Mouse (Mus musculus) spleen, adult 2 months (tissue): ENCODE measurements around the gene Paip2b. TPM values are rescaled to one million over a fixed set of nuclear protein-coding genes. Genes with fewer than 3 reads are reported as not detected.

Experiments used
- DNase-seq, 2 experiments: peaks; one replicate each; pipeline versions ENCODE4 v3.0.0 to v3.0.0-alpha.2; 2012 to 2021; ENCODE audit warnings: low spot score in 2 of 2, low read depth in 1 of 2
- H3K27ac ChIP-seq: fragments of 200-500 bp; 2 replicates; pipeline ENCODE4 v1.5.1; 2012; ENCODE audit warnings: low read length, inconsistent platforms; ENCODE audit not compliant: insufficient read depth
- H3K27me3 ChIP-seq: fragments of 200-500 bp; 2 replicates; pipeline ENCODE4 v1.6.1; 2012; ENCODE audit warnings: mild to moderate bottlenecking, moderate library complexity, low read length, inconsistent platforms; ENCODE audit not compliant: control insufficient read depth, insufficient read depth
- H3K36me3 ChIP-seq: fragments of 200-500 bp; 2 replicates; pipeline ENCODE4 v1.6.1; 2012; ENCODE audit warnings: mild to moderate bottlenecking, low read length, inconsistent platforms; ENCODE audit not compliant: control insufficient read depth, insufficient read depth
- H3K4me1 ChIP-seq: fragments of 200-500 bp; 2 replicates; pipeline ENCODE4 v1.6.1; 2011; ENCODE audit warnings: inconsistent platforms; ENCODE audit not compliant: control insufficient read depth, insufficient read depth, insufficient read length
- H3K4me3 ChIP-seq: fragments of 200-500 bp; 2 replicates; pipeline ENCODE4 v1.5.1; 2011; ENCODE audit warnings: mild to moderate bottlenecking, inconsistent platforms; ENCODE audit not compliant: insufficient read depth, insufficient read length; ENCODE audit errors: extremely low read depth
- CTCF ChIP-seq: fragments of 200-500 bp; IDR thresholded peaks from 2 replicates; pipeline ENCODE4 v1.5.1; 2011; ENCODE audit warnings: mild to moderate bottlenecking, inconsistent platforms; ENCODE audit not compliant: insufficient read depth, insufficient read length, insufficient replicate concordance; ENCODE audit errors: extremely low read depth
- POLR2A ChIP-seq: fragments of 200-500 bp; IDR thresholded peaks from 2 replicates; pipeline ENCODE4 v1.6.1; 2011; ENCODE audit warnings: low read depth, low read length, inconsistent platforms
- WGBS: fragments of 180-500 bp; shearing (Covaris S2); methylation state at CpG from one replicate; pipeline ENCODE4 v1.1.7; 2018; 5-methylcytosine and 5-hydroxymethylcytosine counted together
- polyA plus RNA-seq: library from polyadenylated mRNA; depleted of rRNA; stranded (reverse); fragments of >200 nt; gene quantifications from 2 replicates; pipeline ENCODE4 v1.2.3, GENCODE M21; 2012; rRNA removed

Paip2b gene
- polyA plus RNA-seq, 1 experiment = 6.1 TPM

DNA sequence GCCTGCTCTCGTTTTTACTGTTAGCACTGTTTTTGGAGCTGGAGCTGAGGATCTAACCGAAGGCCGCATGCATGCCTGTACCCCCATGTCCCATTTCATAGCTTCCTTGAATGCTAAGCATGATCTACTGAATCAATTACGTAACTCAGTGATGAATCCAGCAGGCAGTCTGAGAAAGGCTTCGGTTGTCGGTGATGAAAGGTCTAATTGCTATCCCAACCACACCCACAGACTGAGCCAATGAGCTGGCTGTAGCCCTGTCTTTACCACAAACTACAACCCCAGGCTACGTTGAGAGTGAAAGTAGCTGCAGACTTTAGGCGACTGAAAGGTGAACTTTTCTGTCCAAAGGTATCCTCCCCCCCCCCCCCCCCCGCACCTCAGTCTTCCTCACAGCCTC, 57.4 kb downstream of the Paip2b start:
- TF ChIP-seq POLR2A = no peak
- no peak for TF ChIP-seq CTCF
- peaks cover 2% of the 10 kb centered on the region; the same call in 1 of the 2 replicates for H3K4me1 ChIP-seq
- H3K36me3 ChIP-seq = peaks cover 14% of the 10 kb centered on the region
- 65% methylated on average over 9 of the region's 9 CpGs for WGBS
- H3K27ac ChIP-seq = no peak overlapping the region
- DNase-seq = no peak
- no peaks in the 10 kb centered on the region for H3K27me3 ChIP-seq
- H3K4me3 ChIP-seq = no peak overlapping the region

DNA sequence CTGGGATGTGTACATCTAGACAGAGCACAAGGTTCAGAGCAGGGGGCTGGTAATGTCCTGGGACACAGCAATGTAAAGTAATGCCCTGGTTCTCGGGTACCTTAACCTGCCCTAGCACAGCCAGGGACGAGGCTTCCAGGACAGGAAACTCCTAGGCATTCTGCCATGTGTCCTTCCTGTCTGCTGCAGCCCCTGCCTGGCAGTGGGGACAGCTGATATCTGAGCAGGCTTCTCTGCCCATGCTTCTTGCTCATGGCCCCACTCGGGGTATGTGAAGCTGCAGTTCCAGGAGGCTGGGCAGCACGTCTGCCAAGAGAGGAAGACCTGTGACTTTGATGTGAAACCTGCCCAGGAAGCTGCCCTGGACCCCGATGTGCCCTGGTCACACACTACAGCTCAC, 63.1 kb downstream of the Paip2b start:
- peaks cover 15% of the 10 kb centered on the region for H3K36me3 ChIP-seq
- TF ChIP-seq CTCF = no peak
- TF ChIP-seq POLR2A = no peak
- DNase-seq = no peak
- H3K27ac ChIP-seq = no peak overlapping the region
- no peaks in the 10 kb centered on the region for H3K4me1 ChIP-seq
- no peak overlapping the region for H3K4me3 ChIP-seq
- no peaks in the 10 kb centered on the region for H3K27me3 ChIP-seq
- WGBS = 64% methylated on average over 5 of the region's 5 CpGs

DNA sequence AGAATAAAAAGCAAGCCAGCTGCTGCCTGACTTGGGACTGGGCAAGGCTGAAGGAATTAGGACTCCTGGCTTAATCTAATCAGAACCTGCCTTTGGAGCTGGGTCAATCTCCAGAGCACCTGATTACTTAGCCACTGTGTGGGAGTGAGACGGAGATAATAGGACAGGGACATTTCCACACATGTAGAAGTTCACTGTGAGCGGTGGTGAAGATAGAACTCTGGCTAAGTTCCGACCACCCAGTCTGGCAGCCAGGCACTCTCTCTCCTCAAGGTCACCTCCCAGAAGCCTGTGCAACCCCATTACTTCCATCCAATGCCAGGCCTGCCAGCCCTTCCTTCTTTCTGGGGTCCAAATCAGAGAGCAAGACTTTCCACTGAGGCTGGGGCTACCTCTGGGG, 64.6 kb downstream of the Paip2b start:
- no peak for DNase-seq
- no peak overlapping the region for H3K4me3 ChIP-seq
- no peaks in the 10 kb centered on the region for H3K27me3 ChIP-seq
- no peak overlapping the region for H3K27ac ChIP-seq
- H3K4me1 ChIP-seq = peaks cover 8% of the 10 kb centered on the region
- 87% methylated on average over 3 of the region's 3 CpGs for WGBS
- TF ChIP-seq POLR2A (no peak), CTCF (no peak)
- H3K36me3 ChIP-seq = peaks cover 11% of the 10 kb centered on the region

DNA sequence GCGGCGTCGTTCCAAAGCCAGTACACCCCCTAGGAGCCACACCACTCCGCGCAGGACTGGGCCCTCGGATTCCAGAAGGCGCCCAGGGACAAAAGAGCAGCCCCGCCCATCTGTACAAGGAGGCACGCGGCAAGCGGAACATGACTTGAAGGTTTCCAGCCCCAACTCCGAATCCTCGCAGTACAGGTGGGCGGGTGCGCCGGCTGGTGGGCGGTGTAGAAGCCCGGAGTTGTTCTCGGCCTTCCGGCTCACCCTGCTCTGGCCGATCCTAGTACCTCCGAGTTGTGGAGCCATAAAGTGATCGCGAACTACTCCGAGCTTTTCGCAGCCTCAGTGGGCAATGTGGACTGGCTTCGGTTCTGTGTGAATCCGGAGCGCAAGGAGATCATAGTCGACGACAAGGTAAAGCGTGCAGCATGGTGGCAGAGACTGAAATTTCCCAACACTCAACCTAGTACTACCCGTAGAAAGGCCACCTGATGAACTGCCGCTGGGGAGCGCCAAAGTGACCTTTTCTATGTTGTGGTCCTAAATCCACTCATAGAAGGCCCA, 68.6 kb downstream of the Paip2b start:
- peak in 1 of 2 experiments; percentile 11 for DNase-seq

DNA sequence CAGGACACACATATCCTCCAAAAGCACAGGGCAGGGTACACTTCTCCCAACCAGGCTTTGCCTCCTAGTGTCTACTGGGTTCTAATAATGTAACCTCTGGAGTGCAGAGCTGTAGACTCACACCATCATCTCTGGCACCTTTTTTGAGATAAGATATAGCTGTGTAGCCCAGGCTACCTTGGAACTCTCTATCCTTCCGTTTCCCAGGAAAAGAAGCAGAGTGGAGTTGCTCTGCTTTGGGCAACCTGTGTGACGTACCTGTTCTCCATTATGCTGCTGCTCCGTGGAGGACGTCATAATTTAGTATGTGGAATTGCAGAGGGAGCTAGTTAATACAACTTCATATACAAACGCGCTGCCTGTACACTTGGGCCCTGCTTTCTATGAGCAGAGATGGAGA, 69.2 kb downstream of the Paip2b start, which contains the start of gene Ankrd53:
Ankrd53 (plus strand) TSS at position 301 of the 400 bp plus-strand sequence.
- TF ChIP-seq POLR2A (no peak), CTCF (no peak)
- DNase-seq = no peak
- peaks cover 8% of the 10 kb centered on the region for H3K4me1 ChIP-seq
- H3K4me3 ChIP-seq = peak within 1 kb of the TSS; percentile 20; the same call in 1 of the 2 replicates
- H3K36me3 ChIP-seq = no peaks in the 10 kb centered on the region
- 23% methylated on average over 6 of the region's 6 CpGs for WGBS
- no peaks in the 10 kb centered on the region; the same call in 1 of the 2 replicates for H3K27me3 ChIP-seq
- no peak within 1 kb of the TSS for H3K27ac ChIP-seq

More for the DNA sequence above, 68.6 kb downstream of the Paip2b start:
- WGBS = 10% methylated on average over 35 of the region's 35 CpGs
- TF ChIP-seq POLR2A = no peak
- TF ChIP-seq CTCF = no peak
- Histone ChIP-seq H3K27ac (no peak overlapping the region), H3K36me3 (no peaks in the 10 kb centered on the region), H3K4me1 (peaks cover 8% of the 10 kb centered on the region), H3K27me3 (no peaks in the 10 kb centered on the region; the same call in 1 of the 2 replicates), H3K4me3 (peak overlapping the region; percentile 20; the same call in 1 of the 2 replicates)

DNA sequence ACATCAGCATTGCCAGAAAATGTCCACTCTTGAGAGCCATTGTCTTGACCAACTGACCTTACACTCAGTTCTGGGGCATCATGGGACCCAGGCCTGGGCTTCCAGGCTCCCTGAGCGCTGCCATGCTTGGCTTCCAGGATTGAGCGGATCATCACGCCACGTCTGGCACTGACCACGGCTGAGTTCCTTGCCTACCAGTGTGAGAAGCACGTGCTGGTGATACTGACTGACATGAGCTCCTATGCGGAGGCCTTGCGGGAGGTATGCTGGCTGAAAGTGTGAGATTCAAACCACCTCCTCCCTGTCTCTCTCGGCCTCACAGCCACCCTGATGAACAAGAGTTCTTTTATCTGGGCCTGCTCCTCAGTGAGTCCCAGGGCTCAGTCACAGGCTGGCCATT, 75.5 kb downstream of the Paip2b start:
- H3K4me3 ChIP-seq = no peak overlapping the region
- TF ChIP-seq POLR2A = no peak
- TF ChIP-seq CTCF = no peak
- no peaks in the 10 kb centered on the region for H3K36me3 ChIP-seq
- H3K4me1 ChIP-seq = no peaks in the 10 kb centered on the region
- no peak for DNase-seq
- H3K27ac ChIP-seq = no peak overlapping the region
- H3K27me3 ChIP-seq = no peaks in the 10 kb centered on the region; the same call in 1 of the 2 replicates
- WGBS = 89% methylated on average over 9 of the region's 9 CpGs

Other genes starting within 250 kb of the Paip2b start
- not detected in 2 replicates for gene Clec4f, start 175.6 kb downstream of the Paip2b start, polyA plus RNA-seq
- gene Cd207, start 153.9 kb downstream of the Paip2b start, polyA plus RNA-seq = 0.49 and 3.4 TPM in 2 replicates
- gene Vax2, start 120.5 kb downstream of the Paip2b start, polyA plus RNA-seq = not detected in 2 replicates
- 0.14 TPM in 1 of 2 replicates, not detected in the other for gene Atp6v1b1, start 88.8 kb downstream of the Paip2b start, polyA plus RNA-seq
- gene Ankrd53, start 69.1 kb downstream of the Paip2b start, polyA plus RNA-seq = not detected in 2 replicates
- 71.3 and 71.7 TPM in 2 replicates for gene Tex261, start 55.9 kb downstream of the Paip2b start, polyA plus RNA-seq
- gene Nagk, start 36.8 kb downstream of the Paip2b start, polyA plus RNA-seq = 12.7 and 16.1 TPM in 2 replicates
- 7.3 and 8.7 TPM in 2 replicates for gene Zfp638, start 35.4 kb upstream of the Paip2b start, polyA plus RNA-seq
- 5.5 and 7.8 TPM in 2 replicates for gene Dysf, start 176.8 kb upstream of the Paip2b start, polyA plus RNA-seq